26 mouse cellular contexts compared by ENCODE assay signal in the genomic region with DNA sequence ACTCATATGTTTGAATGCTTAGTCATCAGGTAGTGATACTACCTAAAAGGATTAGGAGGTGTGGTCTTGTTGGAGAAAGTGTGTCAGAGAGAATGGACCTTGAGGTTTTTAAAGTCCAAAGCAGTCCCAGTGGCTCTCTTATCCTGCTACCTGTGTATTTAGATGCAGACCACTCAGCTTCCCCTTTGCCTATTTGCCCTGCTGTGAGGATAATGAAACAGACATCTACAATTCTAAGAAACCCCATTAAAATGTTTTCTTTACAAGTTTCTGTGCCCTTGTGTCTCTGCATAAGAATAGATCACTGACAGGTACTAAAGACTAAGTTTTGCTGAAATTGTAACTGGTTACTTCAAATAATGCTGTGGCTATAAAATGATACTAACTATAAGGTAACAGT.
"Had no signal": no experiment of that assay in that cellular context is flagged by ENCODE, and none has a peak within 500 bp of the region (broad histone marks: within the 10 kb centered on the region; RNA-seq: fewer than 3 reads in every experiment).

No protein-coding gene starts in this region.

- H3K4me3 ChIP-seq: heart, adult 2 months; heart, embryonic 13.5 days; heart, embryonic 15.5 days; hindbrain, embryonic 13.5 days; hindbrain, embryonic 15.5 days; kidney, embryonic 15.5 days; left cerebral cortex, adult 2 months; limb, embryonic 10.5 days; limb, embryonic 12.5 days; liver, embryonic 13.5 days; liver, embryonic 15.5 days had no signal

- H3K36me3 ChIP-seq: heart, embryonic 13.5 days; heart, embryonic 15.5 days; hindbrain, embryonic 13.5 days; hindbrain, embryonic 15.5 days; kidney, embryonic 15.5 days; limb, embryonic 10.5 days; limb, embryonic 12.5 days; liver, embryonic 13.5 days; liver, embryonic 15.5 days had no signal

- DNase-seq: gastrocnemius, postnatal 14 days; gastrocnemius, postnatal 36 days; heart, adult 11 months; heart, adult 2 months; heart, postnatal 14 days; heart, postnatal 36 days; kidney, adult 11 months; kidney, adult 2 months; kidney, adult 9 months; kidney, postnatal 14 days; kidney, postnatal 36 days; layer of hippocampus, adult 9-11 months; layer of hippocampus, postnatal 36 days; liver; liver, embryonic 13.5 days had no signal

- H3K9ac ChIP-seq: heart, embryonic 13.5 days; heart, embryonic 15.5 days; hindbrain, embryonic 13.5 days; hindbrain, embryonic 15.5 days; kidney, embryonic 15.5 days; limb, embryonic 12.5 days; liver, embryonic 13.5 days; liver, embryonic 15.5 days had no signal

- H3K9me3 ChIP-seq: heart, embryonic 13.5 days; heart, embryonic 15.5 days; hindbrain, embryonic 13.5 days; hindbrain, embryonic 15.5 days; kidney, embryonic 15.5 days; limb, embryonic 10.5 days; limb, embryonic 12.5 days; liver, embryonic 13.5 days; liver, embryonic 15.5 days had no signal

- H3K27ac ChIP-seq: heart, adult 2 months; heart, embryonic 13.5 days; heart, embryonic 15.5 days; hindbrain, embryonic 13.5 days; hindbrain, embryonic 15.5 days; hindbrain, postnatal 0 days; kidney, embryonic 15.5 days; kidney, postnatal 0 days; left cerebral cortex, adult 2 months; limb, embryonic 10.5 days; limb, embryonic 12.5 days; liver, embryonic 13.5 days; liver, embryonic 15.5 days had no signal

- H3K4me1 ChIP-seq: heart, embryonic 13.5 days; heart, embryonic 15.5 days; hindbrain, embryonic 13.5 days; hindbrain, embryonic 15.5 days; kidney, embryonic 15.5 days; limb, embryonic 10.5 days; limb, embryonic 12.5 days; liver, embryonic 13.5 days; liver, embryonic 15.5 days had no signal
